Mouse (Mus musculus): ENCODE results near the gene Tlx3.
A peak's percentile ranks its signal among the peaks of the same experiment; 100 is the strongest.

The Tlx3 gene

DNA sequence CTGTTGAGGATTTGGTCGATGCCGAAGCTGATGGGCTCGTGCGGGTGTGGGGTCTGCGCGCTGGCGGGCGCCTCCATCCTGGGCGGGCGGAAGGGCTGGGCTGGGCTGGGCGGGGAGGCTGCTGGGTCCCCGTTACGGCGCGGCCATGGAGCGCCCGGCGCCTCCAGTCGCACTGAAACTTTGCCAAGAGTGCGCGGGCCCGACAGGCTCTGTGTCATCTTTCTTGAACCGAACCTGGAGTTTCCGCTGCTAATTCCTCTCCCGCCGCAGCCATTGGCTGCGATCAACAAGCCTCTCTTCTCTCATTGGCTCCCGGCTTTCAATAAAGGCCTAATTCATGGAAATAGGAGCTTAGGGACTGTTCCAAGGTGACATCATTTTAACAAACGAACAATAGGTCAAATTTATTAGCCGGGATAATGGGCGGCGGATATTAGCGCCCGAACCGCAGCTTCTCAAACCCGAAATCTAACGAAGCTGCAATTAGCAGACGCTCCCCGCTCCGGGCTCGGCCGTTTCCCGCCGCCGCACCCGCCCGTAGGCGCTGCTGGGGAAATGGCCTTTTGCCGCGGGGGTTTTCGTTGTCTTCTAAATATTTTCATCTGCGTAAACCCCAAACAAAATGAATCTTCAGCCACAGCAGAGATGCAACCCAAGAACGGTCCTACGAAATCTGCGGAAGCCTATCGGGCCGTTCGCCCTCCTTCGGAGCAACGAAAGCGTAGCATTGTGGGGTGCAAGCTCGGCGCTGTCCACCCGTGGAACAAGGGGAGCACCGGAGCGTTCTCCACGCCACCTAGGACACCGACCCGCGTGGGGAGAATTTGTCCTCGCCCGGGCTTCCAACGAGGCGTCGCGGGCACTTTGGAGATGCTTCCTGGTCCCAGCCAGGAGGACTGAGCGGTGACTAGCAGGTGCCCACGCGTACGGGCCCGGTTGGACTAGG, at the start of gene Tlx3:
Gene Tlx3, minus strand, starts transcription at position 207 of the 946 bp plus-strand sequence.
- DNase-seq (ENCODE audit: low read depth), result no peak

DNA sequence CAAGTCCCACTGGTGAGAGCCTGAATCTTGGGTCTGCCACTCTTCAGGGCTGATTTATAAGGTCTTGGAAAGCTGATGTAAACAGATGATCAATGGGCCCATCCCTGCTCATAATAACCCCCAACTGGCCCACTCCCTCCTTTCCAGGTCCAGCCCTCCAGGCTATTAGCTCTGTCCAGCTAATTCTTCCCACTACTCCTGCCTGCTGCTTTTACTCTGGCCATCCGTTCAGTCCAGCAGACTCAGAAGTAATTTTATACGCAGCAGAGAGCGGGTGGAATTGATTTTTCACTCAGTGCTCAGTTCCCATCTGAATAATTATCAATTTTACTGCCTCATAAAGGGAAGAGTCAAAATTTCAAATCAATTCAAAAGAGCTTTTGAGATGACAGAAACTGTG, 36.9 kb upstream of the Tlx3 start:
- no peak for DNase-seq (ENCODE audit: low read depth)

DNA sequence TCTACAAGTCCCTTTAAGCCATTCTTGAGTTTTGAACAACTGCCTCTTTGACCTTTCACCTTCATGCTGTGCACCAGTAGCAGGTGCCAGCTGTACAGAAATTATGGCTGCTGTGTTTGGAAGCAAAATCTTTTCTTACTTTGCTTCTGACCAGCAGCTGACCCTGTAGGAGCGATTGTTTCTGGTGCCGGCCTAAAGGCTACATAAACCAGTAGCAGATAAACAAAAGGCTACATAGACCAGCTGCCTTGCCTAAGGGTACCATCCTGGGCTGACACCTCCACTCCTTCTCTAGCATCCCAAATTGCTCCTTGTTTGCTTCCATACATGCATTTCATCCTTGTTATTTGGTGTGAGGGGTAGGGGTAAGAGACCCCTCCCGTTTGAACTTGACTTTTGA, 30.7 kb upstream of the Tlx3 start:
- DNase-seq (ENCODE audit: low read depth), result no peak

DNA sequence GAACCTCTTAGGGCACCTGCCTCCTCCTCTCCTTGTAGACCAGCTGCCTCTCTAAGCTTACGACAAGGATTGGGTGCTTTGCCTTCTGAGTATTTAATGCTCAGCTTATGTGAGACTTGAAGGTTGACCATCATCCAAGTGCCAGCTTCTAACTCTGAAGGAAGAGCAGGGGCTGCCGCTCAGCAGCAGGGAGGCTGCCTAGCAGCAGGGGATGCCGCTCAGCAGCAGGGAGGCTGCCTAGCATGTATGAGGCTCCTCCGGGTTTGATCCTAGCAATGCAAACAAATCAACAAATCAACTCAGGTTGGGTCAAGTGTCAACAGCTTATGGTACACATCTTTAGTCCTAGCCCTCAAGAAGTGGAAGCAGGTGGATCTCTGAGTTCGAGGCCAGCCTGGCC, 28.7 kb upstream of the Tlx3 start:
- DNase-seq (ENCODE audit: low read depth), result no peak

DNA sequence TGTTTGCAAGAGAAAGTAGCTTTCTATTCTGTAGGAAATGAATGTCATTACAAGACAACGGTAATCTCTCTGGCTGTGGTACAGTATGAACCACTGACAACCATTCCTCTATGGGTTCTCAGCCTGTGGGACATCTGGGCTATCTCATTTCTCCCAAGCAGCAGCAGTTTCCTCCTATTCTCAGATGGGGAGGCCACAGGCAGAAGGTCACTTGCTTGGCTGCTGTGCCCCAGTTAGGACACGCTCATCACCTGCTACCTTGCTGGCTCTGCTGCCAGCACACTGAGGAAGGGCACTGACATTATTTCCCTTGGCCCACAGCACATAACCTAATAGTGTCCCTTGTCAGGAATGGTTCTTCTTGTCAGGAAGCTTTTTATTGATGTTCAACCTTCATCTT, 24.8 kb upstream of the Tlx3 start:
- no peak for DNase-seq (ENCODE audit: low read depth)

DNA sequence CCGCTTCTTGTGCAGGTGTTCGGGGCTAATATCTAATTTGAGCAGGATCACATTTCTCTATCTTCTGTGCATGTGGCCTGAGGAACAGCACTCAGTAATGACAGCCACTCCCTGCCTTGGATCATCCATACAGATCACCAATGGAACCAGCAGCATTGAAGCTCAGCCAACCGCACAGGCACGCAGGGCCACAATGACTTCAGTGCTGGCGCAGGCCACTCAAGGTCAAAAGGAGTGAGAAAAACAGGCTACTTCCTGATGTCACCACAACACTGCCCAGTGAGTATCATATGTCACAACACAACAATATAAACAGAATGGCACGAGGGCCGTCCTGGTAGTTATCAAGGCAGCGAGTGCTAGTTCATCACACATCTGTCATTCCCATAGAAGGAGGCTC, 23.1 kb upstream of the Tlx3 start:
- DNase-seq (ENCODE audit: low read depth), result no peak

DNA sequence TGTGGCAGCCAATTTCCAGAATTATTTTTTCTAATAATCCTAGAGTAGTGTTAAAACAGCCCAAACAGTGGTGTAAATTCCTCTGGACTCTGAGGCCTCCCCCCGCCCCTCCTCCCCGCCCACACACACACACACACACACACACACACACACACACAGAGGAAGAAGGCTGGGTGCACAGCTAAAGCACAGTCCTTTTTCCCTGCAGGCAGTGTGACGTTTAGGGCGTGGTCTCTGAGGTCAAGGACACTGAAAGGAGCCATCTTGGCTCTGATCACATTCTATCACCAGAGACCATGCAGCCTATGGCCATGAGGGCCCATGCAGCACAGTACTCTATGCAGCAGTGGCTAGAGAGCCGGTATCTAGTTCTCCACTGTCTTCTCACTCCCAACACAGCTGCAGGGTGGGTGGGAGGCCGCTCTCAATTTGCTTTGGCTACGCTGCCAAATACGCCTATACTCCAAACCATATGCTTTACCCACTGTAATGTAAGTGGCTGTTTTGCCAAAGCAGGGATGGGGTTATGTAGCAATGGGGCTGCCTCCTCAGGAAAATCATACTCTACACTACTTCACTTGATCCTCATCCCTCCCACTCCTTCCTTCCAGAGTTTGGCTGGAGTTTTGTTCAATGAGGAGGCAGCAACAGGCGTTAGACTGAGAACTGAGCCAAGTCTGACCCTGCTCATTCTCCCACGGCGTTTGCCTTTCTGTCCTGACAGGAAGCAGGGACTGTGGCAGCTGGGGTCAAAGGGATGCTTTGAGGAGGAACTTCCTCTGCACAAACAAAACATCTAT, 18.4 kb upstream of the Tlx3 start:
- DNase-seq (ENCODE audit: low read depth), result no peak

DNA sequence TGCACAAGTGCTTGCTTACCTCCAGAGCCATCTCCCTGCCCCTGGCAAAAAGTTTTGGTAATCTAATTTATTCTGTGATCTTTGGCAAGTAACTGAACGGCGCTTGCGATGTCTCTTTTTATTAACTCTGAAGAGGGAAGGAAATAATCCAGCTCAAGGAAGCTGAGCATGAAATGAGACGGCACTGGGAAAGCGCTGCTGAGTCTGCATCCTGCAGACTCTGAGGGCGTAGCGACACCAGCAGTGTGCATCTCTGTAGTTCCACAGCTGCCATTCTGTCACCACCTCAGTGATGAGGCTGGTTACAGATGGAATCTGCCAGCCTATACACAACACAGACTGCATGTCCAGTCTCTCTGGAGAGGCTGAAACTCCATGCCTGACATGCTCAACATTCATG, 17.4 kb upstream of the Tlx3 start:
- DNase-seq (ENCODE audit: low read depth), result no peak

DNA sequence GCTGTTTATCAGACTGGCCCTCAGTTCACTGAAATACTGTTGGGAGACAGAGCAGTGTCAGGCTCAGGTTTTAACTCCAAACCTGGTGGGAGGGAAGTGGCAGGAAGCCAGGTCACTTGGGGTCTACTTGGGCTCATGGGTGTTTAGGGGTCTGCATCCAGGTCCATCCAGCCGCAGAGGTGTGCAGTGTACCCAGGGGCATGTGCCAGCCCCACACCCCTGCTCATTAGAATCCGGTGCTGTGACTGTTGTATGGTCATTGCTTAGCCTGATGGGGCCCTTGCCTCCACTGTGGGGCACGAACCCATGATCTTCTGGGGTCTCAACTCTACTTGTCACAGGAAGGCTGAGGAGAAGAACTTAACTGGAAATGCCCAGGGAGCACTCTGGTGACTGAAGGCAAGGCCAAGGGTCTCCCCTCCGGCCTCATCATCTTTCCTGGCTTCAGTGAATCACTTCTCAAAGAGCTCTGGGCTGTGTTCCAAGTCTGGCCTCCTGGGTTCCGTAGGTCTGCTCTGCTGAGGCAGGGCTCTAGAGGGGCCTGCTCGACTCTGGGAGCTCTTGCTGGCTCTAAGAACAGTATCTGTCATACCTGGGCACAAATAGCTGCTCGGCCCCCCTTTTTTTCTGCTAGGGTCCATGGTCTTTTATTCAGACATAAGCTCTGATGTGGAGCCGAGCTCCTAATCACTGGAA, 14.1 kb upstream of the Tlx3 start:
- DNase-seq (ENCODE audit: low read depth), result peak; percentile 17

DNA sequence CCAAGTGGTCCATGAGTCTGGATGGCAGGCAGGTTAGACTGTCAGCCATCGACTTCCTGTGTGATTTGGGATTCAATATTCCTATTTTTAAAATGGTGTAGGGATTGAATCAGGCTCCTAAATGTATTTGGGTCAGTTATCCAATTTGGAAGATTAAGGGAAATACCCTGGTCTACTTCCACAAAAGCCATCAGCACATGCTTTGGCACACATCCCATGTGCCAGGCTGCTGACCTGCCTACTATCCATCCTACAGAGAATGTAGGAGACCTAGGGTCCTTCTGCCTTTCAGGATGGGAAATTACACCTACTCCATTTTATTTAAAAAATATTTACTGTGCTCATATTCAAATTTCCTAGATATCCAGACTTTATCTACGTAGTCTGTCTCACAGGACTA, 4.0 kb upstream of the Tlx3 start:
- no peak for DNase-seq (ENCODE audit: low read depth)

DNA sequence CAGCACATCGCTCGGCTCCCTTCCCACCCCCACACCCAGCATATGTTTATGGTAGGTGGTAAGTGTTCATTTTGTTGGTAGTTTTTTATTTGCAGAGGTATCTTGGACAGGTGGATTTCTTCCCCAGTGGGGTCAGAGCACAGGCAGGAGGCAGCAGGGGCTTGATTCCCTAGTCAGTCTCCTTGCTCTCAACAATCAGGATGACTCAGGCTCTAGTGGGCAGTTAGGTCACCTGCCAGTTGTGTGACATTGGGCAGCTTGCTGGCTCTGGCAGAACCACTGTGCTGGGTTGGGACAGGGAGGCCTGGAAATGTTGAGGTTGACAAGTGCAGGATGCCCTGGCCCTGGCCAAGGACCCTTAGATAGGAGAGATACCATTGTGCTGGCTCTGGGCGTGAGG, 1.6 kb upstream of the Tlx3 start:
- DNase-seq (ENCODE audit: low read depth), result no peak

DNA sequence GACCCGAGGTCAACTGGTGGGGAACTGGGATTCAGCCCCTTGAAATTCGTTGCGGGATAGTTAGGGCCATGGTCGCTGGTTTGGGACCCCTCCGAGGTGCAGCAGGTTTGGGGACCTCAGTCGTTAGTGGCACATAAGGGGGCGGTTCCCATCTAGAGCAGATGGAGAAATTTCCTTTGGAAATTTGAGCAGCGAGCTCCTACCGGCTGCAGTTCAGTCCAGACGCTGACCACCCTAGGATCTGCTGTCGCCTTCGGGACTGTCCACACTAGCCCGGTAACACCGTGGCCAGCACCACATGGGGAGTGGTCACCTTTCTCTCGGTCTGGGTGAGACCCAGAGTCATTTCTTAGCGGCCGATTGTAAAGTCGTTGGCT, 928 bp upstream of the Tlx3 start:
- no peak for DNase-seq (ENCODE audit: low read depth)

DNA sequence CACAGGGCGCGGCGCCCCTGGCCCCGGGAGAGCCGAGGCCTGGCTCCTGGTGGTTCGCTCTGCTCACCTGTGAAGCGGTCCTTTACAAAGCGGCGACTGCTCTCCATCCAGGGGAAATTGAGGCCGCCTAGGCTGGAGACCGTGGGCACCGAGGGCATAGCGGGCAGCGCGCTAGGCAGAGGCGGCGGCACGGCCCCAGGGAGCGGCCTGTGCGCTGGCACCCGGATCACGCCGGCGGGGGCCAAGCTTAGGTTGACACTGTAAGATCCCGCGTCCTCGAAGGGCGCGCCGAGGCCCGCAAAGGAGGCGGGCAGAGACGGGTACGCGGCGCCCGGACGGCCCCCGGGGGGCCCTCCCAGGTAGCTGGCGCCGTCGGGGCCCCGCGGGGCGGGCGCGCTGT, 417 bp downstream of the Tlx3 start:
- no peak for DNase-seq (ENCODE audit: low read depth)

DNA sequence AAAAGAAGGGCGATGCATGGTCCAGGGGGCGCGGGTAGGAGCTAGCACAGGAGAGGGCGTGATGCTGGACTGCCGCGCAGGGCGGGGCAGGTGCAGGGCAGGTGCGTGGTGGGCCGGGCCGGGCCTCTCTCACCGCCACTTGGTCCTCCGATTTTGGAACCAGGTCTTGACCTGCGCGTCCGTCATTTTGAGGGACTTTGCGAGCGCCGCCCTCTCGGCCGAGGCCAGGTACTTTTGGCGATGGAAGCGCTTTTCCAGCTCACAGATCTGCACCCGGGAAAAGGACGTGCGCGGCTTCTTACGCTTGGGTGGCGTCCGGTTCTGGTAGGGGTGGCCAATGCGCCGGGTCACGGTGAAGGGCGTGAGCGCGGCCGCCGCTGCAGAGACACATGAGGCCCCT, 1.1 kb downstream of the Tlx3 start:
- DNase-seq (ENCODE audit: low read depth), result no peak

DNA sequence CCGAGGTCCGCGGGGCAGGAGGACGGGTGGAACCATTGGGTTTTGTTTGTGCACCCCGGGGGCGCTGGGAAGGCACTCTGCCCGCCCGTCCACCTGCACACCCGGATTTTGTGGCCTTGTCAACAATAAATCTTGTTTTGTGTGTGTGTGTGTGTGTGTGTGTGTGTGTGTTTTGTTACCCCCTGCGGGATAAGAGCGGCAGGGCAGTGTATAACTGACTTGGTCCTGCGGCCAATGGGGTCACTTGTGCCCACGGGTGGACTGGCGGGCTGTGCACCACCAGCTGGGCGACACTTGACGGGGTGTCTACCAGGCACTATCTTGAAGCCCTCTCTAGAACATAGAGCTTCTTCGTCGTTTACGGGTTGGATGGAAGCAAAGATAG, 1.8 kb downstream of the Tlx3 start:
- no peak for DNase-seq (ENCODE audit: low read depth)

DNA sequence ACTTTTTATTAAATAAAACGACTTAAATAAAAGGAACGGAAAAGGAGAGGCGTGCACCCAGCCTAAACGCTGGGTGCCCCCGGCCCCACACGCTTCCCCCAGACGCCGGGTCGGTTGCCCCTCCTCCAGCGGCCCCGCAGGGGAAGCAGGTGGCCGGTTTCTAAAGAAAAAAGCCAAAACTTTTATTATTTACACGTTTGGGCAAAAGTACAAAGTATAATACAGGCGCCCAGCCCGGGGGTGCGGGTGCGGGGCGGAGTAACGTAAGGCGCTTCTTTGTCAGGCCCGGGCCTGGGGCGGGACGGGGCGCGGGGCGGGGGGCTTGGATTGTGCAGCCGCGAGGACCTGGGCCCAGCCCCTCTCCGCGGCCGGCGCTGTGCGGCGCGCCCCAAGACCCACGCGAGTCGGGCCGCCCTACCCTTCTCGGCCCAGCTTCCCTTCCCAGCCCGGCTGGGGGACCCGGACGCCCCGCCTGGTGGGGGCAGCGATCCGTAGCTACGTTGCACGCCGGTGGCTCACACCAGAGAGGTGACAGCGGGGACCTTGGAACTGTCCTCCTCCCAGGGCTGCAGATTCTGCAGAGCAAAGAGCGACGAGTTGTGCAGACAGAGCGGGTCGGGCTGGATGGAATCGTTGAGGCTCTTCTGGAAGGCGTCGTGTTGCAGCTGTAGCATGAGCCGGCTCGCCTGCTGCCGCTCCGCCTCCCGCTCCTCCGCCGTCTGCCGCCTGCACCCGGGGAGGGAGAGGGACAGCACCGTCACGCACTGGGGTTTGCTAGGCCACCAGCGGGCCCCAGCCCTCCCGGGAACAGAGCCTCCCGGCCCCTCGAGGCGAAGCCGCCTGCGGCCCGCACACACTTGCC, 2.4 kb downstream of the Tlx3 start:
- no peak for DNase-seq (ENCODE audit: low read depth)

DNA sequence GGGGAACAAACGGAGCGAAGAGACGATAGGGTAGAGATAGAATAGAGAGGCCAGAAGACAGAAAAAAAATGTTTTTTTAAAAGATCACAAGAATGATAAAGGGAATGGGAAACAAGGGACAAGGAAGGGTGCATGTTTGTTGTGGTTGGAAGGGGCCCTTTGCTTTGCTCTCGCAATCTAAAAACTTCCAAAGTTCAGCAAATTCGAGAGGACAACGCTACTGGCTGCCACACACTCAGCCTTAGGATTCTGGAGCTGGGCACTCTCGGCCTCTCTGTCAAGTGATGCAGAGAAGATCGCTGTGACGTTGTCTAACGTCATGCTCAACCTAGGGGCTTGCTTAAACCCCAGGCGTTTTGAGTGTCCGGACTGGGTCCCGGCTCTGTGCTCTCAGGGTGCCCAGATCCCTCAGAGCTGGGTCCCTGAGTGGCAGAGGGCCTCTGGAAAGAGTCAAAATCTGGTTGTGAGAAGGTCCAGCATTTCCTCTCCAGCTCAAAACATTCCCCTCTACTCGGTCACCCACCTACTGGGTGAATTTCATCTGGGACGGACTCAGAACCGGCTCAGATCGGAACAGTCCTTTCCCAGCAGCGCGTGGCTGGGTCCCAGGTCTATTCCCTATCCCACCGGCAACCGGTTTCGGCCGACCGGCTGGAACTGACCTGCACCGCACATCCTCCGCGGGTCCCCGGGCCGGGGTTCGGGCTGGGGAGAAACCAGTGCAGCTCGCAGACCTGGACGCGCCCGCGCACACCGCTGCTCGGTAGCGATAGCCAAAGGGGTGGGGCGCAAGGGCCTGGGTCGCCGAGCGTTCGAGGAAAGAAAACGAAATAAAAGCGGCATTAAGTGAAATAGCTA, 3.3 kb downstream of the Tlx3 start:
- no peak for DNase-seq (ENCODE audit: low read depth)

DNA sequence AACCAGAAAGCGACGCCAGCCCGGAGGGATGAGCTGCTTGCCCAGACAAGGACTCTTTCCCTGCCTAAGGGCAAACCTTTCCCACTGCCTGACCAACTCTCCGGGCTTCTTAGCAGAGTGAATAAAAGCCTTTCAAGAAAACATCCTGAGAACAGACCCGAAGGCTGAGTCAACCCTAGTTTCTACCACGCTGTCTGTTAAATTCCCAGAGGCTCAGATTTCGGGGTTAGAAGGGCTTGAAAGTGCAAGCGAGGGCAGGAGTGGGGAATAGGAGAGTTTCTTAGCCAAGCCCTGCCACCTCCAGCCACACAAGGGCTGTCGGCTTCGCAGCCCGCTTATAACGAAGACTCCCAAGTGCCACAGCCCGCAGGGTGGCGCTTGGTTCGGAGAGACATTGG, 4.3 kb downstream of the Tlx3 start:
- DNase-seq (ENCODE audit: low read depth), result no peak

DNA sequence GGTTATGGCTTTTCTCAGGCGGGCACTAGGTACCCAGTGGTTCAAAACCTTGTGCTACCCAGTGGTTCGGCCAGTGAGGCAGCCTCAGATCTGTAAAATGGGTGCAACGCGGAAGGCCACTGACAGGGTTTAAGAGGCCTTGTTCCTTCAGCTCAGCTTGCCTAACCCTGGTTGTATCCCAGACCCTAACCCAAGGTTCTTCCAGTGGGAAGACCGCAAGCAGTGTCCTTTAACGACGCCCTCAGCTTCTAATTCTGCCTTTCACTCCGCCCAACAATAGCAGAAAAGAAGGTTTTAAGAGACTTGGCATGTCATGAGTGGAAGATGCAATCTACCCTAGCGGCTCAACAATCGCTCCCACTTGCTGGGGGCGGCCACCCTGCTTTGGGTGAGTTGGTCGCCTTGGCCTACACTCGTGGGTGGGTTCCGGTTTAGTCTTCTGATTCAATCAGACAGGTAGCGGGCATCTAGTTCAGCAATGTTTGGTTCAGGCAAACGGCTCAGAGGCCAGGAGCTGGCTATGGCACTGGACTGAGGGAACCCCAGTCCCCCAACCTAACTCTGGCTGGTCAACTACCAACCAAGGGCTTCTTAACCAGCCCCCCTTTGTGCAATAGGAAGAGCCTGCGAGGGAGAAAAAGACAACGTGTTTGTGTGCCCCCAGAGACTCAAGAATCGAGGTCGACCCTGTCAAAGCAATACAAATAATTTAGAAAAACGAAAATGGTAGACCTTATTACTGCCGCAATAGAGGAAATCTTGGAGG, 4.9 kb downstream of the Tlx3 start:
- DNase-seq (ENCODE audit: low read depth), result no peak

DNA sequence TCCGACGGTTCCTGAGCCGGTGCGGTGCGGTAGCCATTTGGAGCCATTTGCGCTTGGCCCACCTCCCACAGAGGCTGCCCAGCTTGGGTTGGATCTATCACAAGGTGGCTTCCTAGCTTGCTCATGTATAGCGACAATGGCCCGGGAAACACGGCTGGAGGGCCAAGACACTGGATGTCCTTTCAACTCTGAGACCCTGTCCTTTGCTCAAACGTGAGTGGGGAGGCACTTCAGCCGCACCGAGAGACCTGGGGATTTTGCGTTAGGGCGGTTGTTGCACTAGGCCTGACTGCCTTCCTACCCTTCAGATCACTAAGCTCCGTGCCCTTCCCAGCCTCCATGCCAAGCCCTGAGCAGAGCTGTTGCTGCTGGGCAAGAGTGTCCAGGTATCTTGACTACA, 5.7 kb downstream of the Tlx3 start:
- DNase-seq (ENCODE audit: low read depth), result no peak
